8 mouse cellular contexts compared by ENCODE assay signal in genomic region chr16:92511773-92512391, GRCm38 (mm10). TPM values are rescaled to one million over a fixed set of nuclear protein-coding genes. Genes with fewer than 3 reads are reported as not detected.
DNase-seq lines count a peak whose midpoint lies in the region; ATAC-seq and TF ChIP-seq lines count a peak whose summit lies in the region.

No protein-coding gene starts in this region.

- H3K4me3 ChIP-seq in hindbrain, embryonic 11.5 days (ENCODE audit: low read depth, low read length): no peak overlapping the region
- H3K4me3 ChIP-seq in hindbrain, embryonic 12.5 days: no peak overlapping the region
- no peak overlapping the region for H3K4me3 ChIP-seq in E14TG2a.4 (replicated peaks; ENCODE audit: low read length)
- H3K4me3 ChIP-seq in limb, embryonic 10.5 days: no peak overlapping the region
- no peak overlapping the region for H3K4me3 ChIP-seq in kidney, embryonic 14.5 days (ENCODE audit: low read length)
- no peak overlapping the region for H3K4me3 ChIP-seq in midbrain, embryonic 13.5 days (replicated peaks)

- no peak for ATAC-seq in hindbrain, embryonic 11.5 days (ENCODE audit: low FRiP score)
- ATAC-seq in hindbrain, embryonic 12.5 days (ENCODE audit: low FRiP score): no peak
- no peak for ATAC-seq in kidney, embryonic 14.5 days (ENCODE audit: low FRiP score, low TSS enrichment)
- ATAC-seq in midbrain, embryonic 13.5 days: no peak

- no peaks in the 10 kb centered on the region for H3K27me3 ChIP-seq in hindbrain, embryonic 11.5 days (ENCODE audit: control insufficient read depth, insufficient read depth, low read length)
- H3K27me3 ChIP-seq in hindbrain, embryonic 12.5 days: no peaks in the 10 kb centered on the region
- H3K27me3 ChIP-seq in E14TG2a.4 (ENCODE audit: insufficient read depth, low read length): peaks cover 8% of the 10 kb centered on the region
- peaks cover 10% of the 10 kb centered on the region for H3K27me3 ChIP-seq in limb, embryonic 10.5 days (ENCODE audit: low read depth, poor library complexity, severe bottlenecking)
- H3K27me3 ChIP-seq in kidney, embryonic 14.5 days (ENCODE audit: control insufficient read depth, insufficient read depth, low read length): no peaks in the 10 kb centered on the region
- no peaks in the 10 kb centered on the region for H3K27me3 ChIP-seq in midbrain, embryonic 13.5 days

- no peak overlapping the region for H3K27ac ChIP-seq in hindbrain, embryonic 11.5 days (ENCODE audit: low read depth, low read length)
- H3K27ac ChIP-seq in hindbrain, embryonic 12.5 days: no peak overlapping the region
- no peak overlapping the region for H3K27ac ChIP-seq in limb, embryonic 10.5 days
- H3K27ac ChIP-seq in kidney, embryonic 14.5 days (ENCODE audit: low read depth, low read length): no peak overlapping the region
- H3K27ac ChIP-seq in midbrain, embryonic 13.5 days: no peak overlapping the region

- TF ChIP-seq CTCF in E14TG2a.4 (conservative IDR thresholded peaks at IDR 0.05; ENCODE audit: low read length): peak; percentile 67

- H3K4me1 ChIP-seq in hindbrain, embryonic 11.5 days (replicated peaks; ENCODE audit: control insufficient read depth, insufficient read depth, low read length): no peaks in the 10 kb centered on the region
- H3K4me1 ChIP-seq in hindbrain, embryonic 12.5 days: no peaks in the 10 kb centered on the region
- H3K4me1 ChIP-seq in E14TG2a.4 (replicated peaks; ENCODE audit: low read depth, low read length): peaks cover 29% of the 10 kb centered on the region
- H3K4me1 ChIP-seq in limb, embryonic 10.5 days: peaks cover 3% of the 10 kb centered on the region; the same call in 1 of the 2 replicates
- no peaks in the 10 kb centered on the region for H3K4me1 ChIP-seq in kidney, embryonic 14.5 days (ENCODE audit: control insufficient read depth, insufficient read depth, low read length)
- H3K4me1 ChIP-seq in midbrain, embryonic 13.5 days (replicated peaks): peaks cover 13% of the 10 kb centered on the region; the same call in 1 of the 2 replicates

- H3K36me3 ChIP-seq in hindbrain, embryonic 11.5 days (ENCODE audit: control insufficient read depth, insufficient read depth, low read length): no peaks in the 10 kb centered on the region
- no peaks in the 10 kb centered on the region for H3K36me3 ChIP-seq in hindbrain, embryonic 12.5 days
- H3K36me3 ChIP-seq in E14TG2a.4 (ENCODE audit: insufficient read depth, low read length): no peaks in the 10 kb centered on the region
- no peaks in the 10 kb centered on the region for H3K36me3 ChIP-seq in limb, embryonic 10.5 days
- H3K36me3 ChIP-seq in kidney, embryonic 14.5 days (ENCODE audit: control insufficient read depth, insufficient read depth, low read length): no peaks in the 10 kb centered on the region
- H3K36me3 ChIP-seq in midbrain, embryonic 13.5 days: no peaks in the 10 kb centered on the region

- no peak overlapping the region for H3K9ac ChIP-seq in hindbrain, embryonic 11.5 days (ENCODE audit: low read depth, low read length)
- no peak overlapping the region for H3K9ac ChIP-seq in hindbrain, embryonic 12.5 days
- H3K9ac ChIP-seq in kidney, embryonic 14.5 days (ENCODE audit: low read depth, low read length): no peak overlapping the region
- no peak overlapping the region for H3K9ac ChIP-seq in midbrain, embryonic 13.5 days (replicated peaks)

- no peaks in the 10 kb centered on the region for H3K9me3 ChIP-seq in hindbrain, embryonic 11.5 days (ENCODE audit: control insufficient read depth, low read length)
- H3K9me3 ChIP-seq in hindbrain, embryonic 12.5 days (replicated peaks): no peaks in the 10 kb centered on the region
- no peaks in the 10 kb centered on the region for H3K9me3 ChIP-seq in E14TG2a.4 (ENCODE audit: low read length)
- no peaks in the 10 kb centered on the region for H3K9me3 ChIP-seq in limb, embryonic 10.5 days (replicated peaks)
- no peaks in the 10 kb centered on the region for H3K9me3 ChIP-seq in kidney, embryonic 14.5 days (ENCODE audit: control insufficient read depth, low read length)
- no peaks in the 10 kb centered on the region for H3K9me3 ChIP-seq in midbrain, embryonic 13.5 days

- DNase-seq in hindbrain, embryonic 11.5 days (ENCODE audit: low spot score): peak; percentile 47
- peak; percentile 67 to 68 for DNase-seq in cerebellum, postnatal 14 days
- peak; percentile 41 for DNase-seq in limb, embryonic 10.5 days (ENCODE audit: low spot score)
- peak; percentile 51 for DNase-seq in thymus, postnatal 0 days (ENCODE audit: low spot score)

- H3K4me2 ChIP-seq in hindbrain, embryonic 11.5 days (replicated peaks; ENCODE audit: low read depth, low read length): no peak overlapping the region
- no peak overlapping the region for H3K4me2 ChIP-seq in hindbrain, embryonic 12.5 days (replicated peaks)
- no peak overlapping the region for H3K4me2 ChIP-seq in kidney, embryonic 14.5 days (replicated peaks; ENCODE audit: low read depth, low read length)
- H3K4me2 ChIP-seq in midbrain, embryonic 13.5 days (replicated peaks): no peak overlapping the region

- WGBS in hindbrain, embryonic 11.5 days: 66% methylated on average over 5 of the region's 5 CpGs
- WGBS in hindbrain, embryonic 12.5 days: 49% methylated on average over 5 of the region's 5 CpGs
- WGBS in limb, embryonic 10.5 days: 62% methylated on average over 5 of the region's 5 CpGs
- WGBS in kidney, embryonic 14.5 days: 64% methylated on average over 5 of the region's 5 CpGs
- 56% methylated on average over 5 of the region's 5 CpGs for WGBS in midbrain, embryonic 13.5 days

RNA-seq across cellular contexts. Expression of gene Clic6, which starts 26.3 kb away (rescaled TPM):
- 3.4 and 4.8 TPM in 2 replicates for polyA plus RNA-seq in hindbrain, embryonic 11.5 days (2014; fragmentation: Nextera tagmentation; extraction: Ambion mirVana)
- polyA plus RNA-seq in hindbrain, embryonic 12.5 days (2016; fragmentation: Nextera tagmentation; extraction: Ambion mirVana): 13.2 and 15.3 TPM in 2 replicates
- 0.64 and 0.84 TPM in 2 replicates for polyA plus RNA-seq in limb, embryonic 10.5 days (2016; fragmentation: Nextera tagmentation; extraction: Ambion mirVana)
- polyA plus RNA-seq in thymus, postnatal 0 days (2015; fragmentation: Nextera tagmentation; extraction: Ambion mirVana): 0.20 and 0.24 TPM in 2 replicates
- 2.0 and 3.8 TPM in 2 replicates for polyA plus RNA-seq in kidney, embryonic 14.5 days (2014; fragmentation: Nextera tagmentation; extraction: Ambion mirVana)
- 1.2 and 3.1 TPM in 2 replicates for polyA plus RNA-seq in midbrain, embryonic 13.5 days (2015; fragmentation: Nextera tagmentation; extraction: Ambion mirVana)

RNA-seq across cellular contexts. Expression of gene Rcan1, which starts 41.2 kb away (rescaled TPM):
- 39.3 and 45.3 TPM in 2 replicates for polyA plus RNA-seq in hindbrain, embryonic 11.5 days (2014; fragmentation: Nextera tagmentation; extraction: Ambion mirVana)
- 44.5 and 47.2 TPM in 2 replicates for polyA plus RNA-seq in hindbrain, embryonic 12.5 days (2016; fragmentation: Nextera tagmentation; extraction: Ambion mirVana)
- 26.1 and 28.0 TPM in 2 replicates for polyA plus RNA-seq in limb, embryonic 10.5 days (2016; fragmentation: Nextera tagmentation; extraction: Ambion mirVana)
- polyA plus RNA-seq in thymus, postnatal 0 days (2015; fragmentation: Nextera tagmentation; extraction: Ambion mirVana): 26.5 and 29.3 TPM in 2 replicates
- polyA plus RNA-seq in kidney, embryonic 14.5 days (2014; fragmentation: Nextera tagmentation; extraction: Ambion mirVana): 14.7 and 23.0 TPM in 2 replicates
- 46.8 and 47.4 TPM in 2 replicates for polyA plus RNA-seq in midbrain, embryonic 13.5 days (2015; fragmentation: Nextera tagmentation; extraction: Ambion mirVana)
